Mouse (Mus musculus): Measurements from ENCODE around the gene Gsk3b.
"Not testable (repeated sequence)": the region's sequence is repeated elsewhere in the genome, so short reads cannot be mapped to it uniquely, and the experiment has no call there.

The Gsk3b gene

DNA sequence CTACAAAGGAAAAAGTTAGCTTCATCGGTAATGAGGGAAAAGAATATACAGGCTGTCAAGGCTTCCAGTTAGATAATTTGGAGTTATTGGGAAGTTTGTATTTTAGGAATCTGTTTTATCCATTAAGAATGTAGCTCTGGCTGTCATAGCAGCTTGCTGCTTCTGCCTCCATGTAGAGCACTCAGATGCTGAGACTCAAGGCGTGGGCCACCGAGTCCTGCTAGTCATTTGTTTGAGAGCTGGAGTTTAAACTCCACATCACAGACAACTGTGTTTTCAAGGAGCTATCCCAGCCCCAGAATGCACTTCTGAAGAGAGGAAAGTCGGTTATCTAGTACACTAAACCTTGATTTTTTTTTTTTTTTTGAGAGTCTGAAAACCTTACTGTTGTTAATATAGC lies 101.2 kb downstream of the Gsk3b start:
- no peak for DNase-seq (ENCODE audit: low spot score in 2 of 2)

DNA sequence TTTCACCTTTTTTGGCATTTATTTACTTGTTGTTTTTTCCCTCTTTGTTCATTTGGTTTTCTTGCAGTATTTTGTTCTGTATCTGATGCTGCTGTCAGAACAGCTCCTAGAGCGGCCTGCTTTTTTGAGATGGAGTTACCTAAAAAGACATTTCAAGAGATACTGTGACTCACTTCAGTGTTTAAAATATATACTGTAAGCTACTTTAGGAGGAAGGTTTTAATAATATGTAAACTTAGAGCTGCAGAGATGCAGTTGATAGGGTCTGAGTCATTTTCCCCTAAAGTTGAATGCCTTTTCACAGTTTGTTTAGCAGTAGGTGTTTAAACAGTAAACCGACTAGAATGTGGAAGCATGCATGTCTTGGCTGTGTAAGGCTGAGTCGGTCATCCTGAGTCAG lies 101.7 kb downstream of the Gsk3b start:
- no peak for DNase-seq (ENCODE audit: low spot score in 2 of 2)

DNA sequence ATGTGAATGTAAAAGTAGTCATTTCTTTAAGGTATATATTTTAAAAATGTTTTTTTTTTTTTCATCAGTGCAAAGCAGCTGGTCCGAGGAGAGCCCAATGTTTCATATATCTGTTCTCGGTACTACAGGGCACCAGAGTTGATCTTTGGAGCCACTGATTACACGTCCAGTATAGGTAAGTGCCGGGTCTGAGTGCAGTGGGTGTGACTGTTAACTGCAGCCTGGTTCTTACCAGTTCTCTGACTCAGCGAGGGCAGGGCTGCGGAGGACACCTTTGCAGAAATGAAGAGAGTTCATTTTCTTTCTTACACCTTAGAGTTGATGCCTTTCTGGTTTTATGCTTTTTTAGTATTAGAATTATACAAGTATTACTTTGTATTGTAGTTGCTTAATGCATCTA lies 102.7 kb downstream of the Gsk3b start:
- no peak for DNase-seq (ENCODE audit: low spot score in 2 of 2)

DNA sequence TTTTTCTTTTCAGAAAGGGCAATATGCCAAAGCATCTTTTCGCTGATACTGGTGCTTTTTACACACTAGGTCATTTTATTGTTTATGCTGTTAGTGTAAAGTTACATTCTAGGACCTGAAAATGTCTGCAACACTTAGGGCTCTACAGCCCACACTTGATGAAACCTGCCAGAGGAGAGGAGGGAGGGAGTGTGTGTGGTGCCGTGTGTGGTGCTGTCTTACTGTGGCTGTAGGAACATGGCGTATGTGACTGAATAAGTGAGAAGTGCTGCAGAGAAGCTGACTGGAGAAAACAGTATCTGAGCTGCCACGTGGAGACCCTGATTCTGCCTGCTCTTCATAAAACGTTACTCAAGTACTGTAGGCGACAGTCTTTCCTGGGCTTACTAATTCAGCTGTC lies 103.8 kb downstream of the Gsk3b start:
- peak in 1 of 2 experiments; percentile 39 for DNase-seq (ENCODE audit: low spot score in 2 of 2)

DNA sequence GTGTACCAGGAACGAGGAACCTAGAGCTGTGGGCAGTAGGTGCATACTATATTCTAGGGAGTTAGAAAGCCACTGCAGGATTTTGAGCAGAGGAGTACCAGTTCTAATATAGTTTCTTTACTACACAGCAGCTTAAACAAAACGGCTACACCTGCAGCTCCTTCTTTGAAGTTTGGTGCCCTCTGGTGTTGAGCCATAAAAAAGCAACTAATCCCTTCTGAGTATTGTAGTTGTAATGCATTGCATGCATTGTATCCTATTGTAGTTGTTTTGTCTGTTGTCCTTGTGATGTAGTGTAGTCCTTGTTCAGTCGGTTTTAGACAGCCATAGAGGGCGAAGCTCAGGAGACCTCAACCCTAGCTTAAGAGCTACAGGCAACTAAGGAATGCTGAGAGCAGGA lies 108.5 kb downstream of the Gsk3b start:
- peak; percentile 77 to 82 for DNase-seq (ENCODE audit: low spot score in 2 of 2)

DNA sequence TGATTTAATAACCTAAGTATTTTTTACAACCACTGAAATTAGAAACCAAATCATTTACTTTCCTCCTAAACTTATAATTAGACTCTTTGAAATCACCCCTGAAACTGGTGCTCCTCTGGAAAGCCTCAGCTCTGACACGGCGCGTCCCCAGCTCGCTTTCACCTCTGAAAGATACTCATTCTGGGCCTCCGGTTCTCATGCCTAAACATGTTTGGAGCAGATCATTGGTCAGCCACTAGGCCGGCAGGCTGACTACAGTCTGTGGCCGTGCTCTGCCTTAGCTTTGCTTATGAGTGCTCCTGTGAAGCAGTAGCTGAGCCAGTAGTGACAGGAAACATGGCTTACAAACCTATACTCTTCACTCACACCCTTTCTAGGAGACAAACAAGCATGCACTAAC lies 116.5 kb downstream of the Gsk3b start:
- DNase-seq (ENCODE audit: low spot score in 2 of 2) = no peak

DNA sequence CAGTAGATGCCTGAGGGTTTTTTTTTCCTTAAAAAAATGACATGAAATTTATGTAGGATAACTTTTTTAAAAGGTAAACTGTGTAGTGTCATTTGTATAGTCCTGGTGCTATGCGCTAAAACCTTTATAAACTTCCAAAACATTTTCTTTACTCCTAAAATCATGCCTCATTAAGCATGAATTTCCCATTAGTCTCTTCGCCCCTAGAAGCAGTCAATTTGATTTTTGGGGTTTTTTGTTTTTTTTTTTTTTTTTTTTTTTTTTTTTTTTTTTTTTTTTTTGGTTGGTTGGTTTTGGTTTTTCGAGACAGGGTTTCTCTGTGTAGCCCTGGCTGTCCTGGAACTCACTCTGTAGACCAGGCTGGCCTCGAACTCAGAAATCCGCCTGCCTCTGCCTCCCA lies 133.7 kb downstream of the Gsk3b start:
- not testable (repeated sequence) for DNase-seq (ENCODE audit: low spot score in 2 of 2)

DNA sequence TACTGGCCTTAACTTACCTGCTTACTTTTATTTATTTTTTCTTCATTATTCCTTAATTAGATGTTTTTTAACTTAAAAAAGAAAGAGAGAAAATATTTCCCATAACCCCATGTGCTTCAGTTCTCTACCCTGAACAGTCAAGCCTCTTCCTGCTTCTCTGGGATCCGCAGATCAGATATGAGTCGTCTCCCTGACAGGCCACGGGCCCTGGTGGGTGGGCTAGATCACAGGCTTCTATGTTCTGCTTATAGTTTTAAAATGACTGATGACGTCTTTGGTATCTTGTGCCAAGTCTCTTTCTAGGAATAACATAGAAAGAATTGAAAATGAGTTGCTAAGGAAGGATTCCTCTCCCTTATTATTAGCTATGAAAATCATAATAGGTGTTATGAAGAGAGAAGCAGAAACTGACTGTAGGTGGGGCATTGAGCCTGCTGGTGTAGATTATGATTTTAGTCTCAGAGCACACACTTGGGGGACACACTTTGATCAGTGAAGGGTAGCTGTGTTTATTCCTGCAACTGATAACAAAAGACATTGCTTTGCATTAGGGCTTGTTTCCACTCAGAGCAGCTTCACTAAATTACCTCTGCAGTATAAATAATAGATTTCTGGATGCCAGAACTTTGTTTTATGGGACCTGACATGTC lies 148.3 kb downstream of the Gsk3b start:
- DNase-seq (ENCODE audit: low spot score in 2 of 2) = no peak

DNA sequence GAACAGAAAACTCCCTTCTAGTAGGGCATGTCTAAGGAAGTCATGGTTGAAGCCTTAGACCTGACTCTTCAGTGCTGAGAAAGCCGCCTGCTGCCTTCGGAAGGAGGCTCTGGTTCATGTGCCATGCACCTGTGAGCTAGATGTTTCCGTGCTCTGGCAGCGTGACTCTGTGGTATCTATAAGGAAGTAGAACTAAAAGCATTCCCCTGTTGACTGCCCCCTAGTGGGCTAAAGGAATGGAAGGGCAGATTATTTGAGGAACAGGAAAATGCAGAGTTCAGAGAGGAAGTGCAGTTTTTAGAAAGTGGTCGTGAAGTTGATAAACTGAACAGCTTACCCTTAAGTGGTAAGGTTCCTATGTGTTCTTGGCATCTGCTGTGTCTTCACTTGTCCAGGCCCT lies 150.9 kb downstream of the Gsk3b start:
- DNase-seq (ENCODE audit: low spot score in 2 of 2) = peak in 1 of 2 experiments; percentile 54

DNA sequence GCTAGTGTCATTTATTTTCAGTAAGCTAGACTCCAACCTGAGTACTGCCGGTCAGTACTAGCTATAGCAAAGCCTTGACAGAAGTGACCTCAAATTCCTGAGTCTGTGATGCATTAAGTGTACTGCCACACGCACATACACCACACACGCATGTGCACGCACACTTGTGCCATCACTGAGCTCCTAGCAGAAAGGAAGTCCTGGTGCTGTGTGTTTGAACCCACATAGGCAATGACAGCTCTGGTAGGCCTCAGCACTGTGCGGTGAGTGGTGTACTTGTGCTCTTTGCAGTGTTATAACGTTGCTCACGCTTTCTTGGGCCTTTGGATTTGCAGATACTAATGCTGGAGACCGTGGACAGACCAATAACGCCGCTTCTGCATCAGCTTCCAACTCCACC lies 151.4 kb downstream of the Gsk3b start:
- DNase-seq (ENCODE audit: low spot score in 2 of 2) = no peak

DNA sequence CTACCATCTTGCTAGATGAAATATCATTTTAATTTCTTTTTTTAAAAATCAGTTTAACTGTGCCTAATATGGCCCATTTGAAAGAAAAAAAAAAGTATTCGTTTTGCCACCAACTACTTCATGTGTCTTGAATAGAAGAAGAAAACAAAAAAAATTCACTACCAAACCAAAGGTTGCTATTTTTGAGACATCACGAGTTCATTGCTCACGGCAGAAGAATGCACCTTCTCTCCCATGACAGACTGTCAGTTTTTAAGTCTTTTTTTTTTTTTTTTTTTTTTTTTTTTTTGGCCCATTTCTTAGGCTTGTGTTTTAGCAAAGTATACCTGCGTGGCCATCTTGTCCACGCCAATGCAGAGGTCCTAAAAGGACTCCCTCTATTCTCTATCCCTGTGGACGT lies 155.3 kb downstream of the Gsk3b start:
- DNase-seq (ENCODE audit: low spot score in 2 of 2) = no peak

DNA sequence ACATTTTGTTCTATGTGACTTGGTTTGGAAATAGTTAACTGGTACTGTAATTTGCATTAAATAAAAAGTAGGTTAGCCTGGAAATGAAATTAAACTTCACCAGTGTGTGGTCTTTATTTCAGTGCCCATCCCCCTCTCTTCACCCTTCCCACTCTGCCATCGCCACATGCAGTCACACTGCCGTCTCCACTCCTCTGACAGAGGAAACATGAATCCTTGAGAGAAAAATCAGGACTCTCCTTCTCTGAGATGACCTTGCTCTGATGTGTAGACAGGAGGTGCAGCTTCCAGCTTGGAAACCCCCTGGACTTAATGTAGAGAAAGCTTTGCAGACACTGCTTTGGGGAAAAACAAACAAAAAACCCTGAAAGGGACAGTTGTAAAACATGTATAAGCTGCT lies 156.6 kb downstream of the Gsk3b start:
- no peak for DNase-seq (ENCODE audit: low spot score in 2 of 2)

DNA sequence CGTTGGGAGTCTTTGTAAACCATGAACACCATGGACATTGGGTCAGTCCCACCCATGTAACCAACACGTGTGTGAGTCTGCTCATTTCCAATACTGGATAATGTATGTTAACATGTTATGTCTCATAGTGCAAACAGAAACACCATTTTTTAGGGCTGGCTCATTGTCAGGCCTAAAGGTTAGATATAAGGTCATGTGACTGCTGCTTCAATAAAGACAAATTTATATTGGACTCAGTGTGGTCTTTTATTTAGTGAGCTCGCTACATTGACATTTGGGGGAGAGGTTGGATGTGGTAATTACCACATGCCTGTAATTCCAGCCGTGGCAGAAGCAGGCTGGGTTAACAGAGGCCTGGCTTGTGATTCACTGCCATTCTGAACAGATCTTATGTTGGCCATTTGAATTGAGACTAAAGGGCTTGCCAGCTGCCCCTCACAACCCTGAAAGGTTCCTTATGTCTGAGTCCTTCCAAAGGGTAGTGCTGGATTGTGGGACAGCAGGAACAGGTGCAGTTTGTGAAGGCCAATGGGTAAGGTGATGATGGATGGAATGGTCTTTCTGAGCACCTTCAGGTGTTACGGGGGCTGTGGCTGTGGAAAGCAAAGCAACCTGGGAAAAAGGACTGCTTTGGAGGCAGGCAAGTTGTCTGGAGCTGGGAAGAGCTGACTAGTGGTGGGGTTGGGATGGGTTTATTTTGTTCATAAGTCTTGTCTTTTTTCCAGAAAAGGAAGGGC lies 157.2 kb downstream of the Gsk3b start:
- no peak for DNase-seq (ENCODE audit: low spot score in 2 of 2)

DNA sequence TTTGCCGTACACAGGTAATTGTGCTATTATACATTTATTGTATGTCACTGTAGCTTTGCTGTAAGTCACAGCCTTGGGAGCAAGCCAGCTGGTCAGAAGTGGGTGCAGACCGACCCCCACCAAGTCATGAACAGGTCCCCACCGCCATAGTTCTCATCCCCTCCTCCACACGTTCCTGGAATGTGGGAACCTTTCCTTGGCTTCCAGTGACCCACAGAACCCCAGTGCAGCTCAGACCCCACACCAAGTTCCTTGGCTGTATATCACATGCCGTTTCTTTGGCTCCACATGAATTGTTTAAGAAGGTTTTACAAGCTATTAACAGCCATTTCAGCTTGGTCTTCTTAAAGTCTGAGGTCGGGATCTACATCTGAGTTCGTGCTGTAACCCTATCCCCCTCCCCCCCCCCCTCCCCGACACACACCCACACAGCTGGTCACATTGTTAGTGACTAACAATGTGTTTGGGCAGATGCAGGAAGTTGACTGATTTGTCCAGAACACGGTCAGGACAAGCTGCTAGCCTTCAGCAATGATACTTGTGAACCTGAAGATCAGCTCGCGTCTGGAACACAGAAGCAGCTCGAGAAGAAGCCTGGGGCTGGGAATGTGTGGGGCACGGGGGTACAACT lies 159.6 kb downstream of the Gsk3b start:
- no peak for DNase-seq (ENCODE audit: low spot score in 2 of 2)

DNA sequence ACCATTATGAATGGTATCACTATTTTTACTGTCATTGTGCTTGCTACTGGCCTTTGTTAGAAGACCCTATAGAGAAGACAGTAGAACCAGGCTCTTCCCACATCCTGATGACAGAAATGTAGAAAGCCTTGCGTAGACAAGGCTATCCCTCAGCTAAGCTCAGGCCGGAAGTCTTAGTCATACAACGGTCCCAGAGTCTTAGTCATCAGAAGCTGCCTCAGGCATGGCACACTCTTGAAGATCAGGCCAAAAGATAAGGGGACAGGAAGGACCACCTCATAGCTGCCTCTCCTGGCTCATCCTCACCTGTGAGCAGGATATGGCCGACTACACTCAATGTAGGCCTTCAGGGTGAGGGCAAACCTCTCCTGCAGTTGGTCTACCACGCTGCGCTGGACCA lies 161.7 kb downstream of the Gsk3b start:
- no peak for DNase-seq (ENCODE audit: low spot score in 2 of 2)

DNA sequence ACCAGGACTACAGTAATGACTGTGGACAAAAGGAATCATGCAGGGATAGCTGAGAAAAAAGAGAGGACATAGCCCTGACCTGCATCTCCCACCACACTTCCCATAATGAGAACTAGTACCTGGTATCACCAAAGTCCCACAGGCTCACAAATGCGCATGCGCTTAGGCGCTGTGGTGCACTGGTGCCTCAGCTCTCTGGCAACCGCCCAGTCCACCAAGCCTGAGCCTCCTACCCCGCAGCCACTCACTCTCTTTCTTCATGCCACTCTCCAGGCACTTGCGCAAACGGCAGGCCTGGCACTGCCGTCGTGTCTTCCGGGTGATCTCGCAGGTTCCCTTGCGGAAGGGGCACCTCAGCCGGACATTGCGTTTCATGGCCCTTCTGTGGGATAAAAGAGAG lies 165.2 kb downstream of the Gsk3b start:
- no peak for DNase-seq (ENCODE audit: low spot score in 2 of 2)

DNA sequence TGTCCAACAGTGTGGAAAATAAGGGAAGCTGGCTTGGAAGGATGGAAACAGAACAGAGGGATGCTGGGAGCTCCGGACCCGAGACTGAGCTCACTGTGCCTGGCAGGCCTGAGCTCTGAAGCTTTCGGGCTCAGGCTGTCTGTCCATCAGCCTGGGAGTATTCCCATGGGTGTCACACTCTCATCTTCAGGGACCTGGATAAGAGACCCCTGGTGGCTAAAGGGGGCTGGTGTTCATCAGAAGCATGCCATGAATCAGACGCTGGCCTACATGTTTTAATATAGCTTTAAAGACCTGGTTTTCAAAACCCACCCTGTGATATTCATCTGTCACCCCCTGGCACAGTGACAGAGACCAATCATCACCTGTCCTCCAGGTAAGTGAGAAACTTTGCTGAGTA lies 166.3 kb downstream of the Gsk3b start:
- DNase-seq (ENCODE audit: low spot score in 2 of 2) = no peak

DNA sequence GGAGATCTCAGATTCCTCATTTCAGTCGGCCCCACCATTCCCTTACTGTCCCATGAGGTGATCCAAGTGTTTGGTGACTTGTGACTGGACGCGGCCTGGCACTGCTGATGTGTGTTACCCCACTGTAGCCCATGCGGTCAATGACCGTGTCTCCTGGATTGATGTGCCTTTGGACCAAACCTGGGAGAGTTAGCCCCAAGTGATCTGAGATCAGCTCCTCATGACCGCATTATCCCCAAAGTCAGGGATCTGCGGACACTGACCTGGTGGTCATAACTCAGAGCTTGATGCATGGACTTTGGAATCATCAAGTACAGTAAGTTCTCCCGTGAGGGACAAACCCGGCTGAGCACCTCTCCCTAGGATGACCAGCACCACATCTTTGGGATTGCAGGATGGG lies 167.1 kb downstream of the Gsk3b start:
- DNase-seq (ENCODE audit: low spot score in 2 of 2) = no peak

DNA sequence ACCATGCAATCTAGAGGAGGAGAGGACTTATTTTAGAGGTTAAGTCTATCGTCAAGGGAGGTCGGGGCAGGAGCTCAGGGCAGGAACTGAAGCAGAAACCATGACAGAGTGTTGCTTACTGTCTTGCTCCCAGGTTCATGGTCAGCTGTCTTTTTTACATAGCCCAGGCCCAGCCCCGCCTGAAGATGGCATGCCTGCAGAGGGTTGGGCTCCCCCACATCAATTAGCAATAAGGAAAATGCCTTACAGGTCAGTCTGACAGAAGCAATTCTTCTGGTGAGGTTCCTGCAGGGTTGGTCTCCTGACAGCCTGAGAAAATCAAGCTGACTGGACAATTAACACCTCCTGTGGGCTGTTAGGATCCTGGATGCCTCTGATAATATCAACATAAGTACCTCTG lies 182.8 kb downstream of the Gsk3b start:
- DNase-seq (ENCODE audit: low spot score in 2 of 2) = no peak

DNA sequence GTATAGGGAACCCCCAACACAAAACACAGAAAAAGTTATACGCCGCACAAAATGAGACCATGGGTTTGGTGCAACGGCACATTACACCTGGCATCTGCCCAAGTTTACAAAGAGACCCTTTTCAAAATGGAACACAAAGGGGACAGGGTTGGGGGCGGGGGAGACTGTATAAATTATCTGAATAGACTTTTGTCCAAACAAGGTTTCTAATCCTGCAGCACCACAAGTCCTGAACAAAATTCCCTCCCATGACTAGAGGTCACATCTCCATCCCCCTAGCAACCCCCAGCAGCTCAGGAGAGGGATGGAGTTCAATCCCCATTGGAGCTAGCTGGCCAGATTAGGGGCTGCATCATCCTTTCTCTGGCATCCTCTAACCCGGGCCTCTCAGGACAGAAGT lies 183.7 kb downstream of the Gsk3b start:
- DNase-seq (ENCODE audit: low spot score in 2 of 2) = no peak

DNA sequence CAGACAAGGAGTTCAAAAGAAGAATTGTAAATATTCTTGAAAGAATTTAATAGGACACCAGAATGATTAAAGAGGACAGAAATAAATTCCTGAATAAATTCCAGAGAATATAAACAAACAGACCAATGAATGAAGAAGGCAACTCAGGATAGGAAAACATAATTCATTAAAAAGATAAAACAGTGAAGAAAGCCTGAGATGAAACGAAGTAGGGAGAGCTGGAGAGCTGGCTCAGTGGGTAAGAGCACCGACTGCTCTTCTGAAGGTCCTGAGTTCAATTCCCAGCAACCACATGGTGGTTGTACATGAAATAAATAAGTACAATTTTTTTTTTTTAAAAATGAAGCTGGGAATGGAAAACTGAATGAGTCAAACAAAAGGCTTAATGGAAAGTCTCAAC lies 185.9 kb downstream of the Gsk3b start:
- DNase-seq (ENCODE audit: low spot score in 2 of 2) = no peak

DNA sequence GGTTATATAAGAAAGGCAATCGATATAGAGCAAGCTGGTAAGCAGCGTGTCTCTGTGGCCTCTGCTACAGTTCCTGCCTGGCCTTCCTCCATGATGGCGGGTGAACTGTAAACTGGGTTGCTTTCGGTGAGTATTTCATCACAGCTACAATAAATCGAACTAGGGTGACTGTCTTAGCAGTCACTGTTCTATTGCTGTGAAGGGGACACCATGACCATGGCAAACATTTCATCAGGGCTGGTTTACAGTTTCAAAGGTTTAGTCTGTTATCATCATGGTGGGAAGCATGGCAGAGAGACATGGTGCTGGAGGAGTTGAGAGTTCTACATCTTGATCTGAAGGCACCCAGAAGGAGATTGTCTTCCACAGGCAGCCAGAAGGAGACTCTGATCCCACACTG lies 191.0 kb downstream of the Gsk3b start:
- no peak for DNase-seq (ENCODE audit: low spot score in 2 of 2)

DNA sequence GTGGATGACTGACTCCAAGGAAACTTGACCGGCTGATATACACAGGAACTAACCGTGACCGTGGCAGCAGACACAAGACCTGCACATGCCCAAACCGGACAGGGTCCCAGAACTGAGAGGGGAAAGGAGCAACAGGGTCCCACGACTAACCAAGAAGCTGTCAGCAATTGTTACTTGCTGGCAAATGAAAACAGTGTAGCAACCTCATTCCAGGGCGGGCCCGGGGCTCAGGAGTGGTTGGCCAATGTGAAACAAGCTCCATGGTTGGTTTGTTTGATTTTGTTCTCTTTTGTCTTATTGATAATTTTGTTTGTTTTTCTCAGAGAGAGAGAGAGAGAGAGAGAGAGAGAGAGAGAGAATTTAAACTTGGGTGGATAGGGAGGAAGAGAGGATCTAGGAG lies 192.2 kb downstream of the Gsk3b start:
- no peak for DNase-seq (ENCODE audit: low spot score in 2 of 2)
